Mouse (Mus musculus): ENCODE measurements around the gene Cenpf. TPM values are rescaled to one million over a fixed set of nuclear protein-coding genes. Genes with fewer than 3 reads are reported as not detected.

Gene Cenpf
- polyA plus RNA-seq, 1 experiment from 2014 or later, result 80.6 TPM

- no peaks in the 10 kb centered on the region for H3K27me3 ChIP-seq
- peak; percentile 59; the same call in 1 of the 2 replicates for ATAC-seq (replicated peaks; ENCODE audit: low FRiP score)
- no peak overlapping the region for H3K4me3 ChIP-seq (replicated peaks)
- 33% methylated on average over 19 of the region's 19 CpGs for WGBS
- peak overlapping the region; percentile 51; the same call in 1 of the 2 replicates for H3K27ac ChIP-seq
- no peaks in the 10 kb centered on the region for H3K36me3 ChIP-seq
- H3K4me1 ChIP-seq, result peaks cover 18% of the 10 kb centered on the region
- no peak overlapping the region for H3K9ac ChIP-seq
- H3K4me2 ChIP-seq, result no peak overlapping the region
- 0 out of 2 replicates have a peak, but pooled peaks cover 5% of the 10 kb centered on the region for H3K9me3 ChIP-seq (replicated peaks)
Measured at GRCm38 (mm10) chr1:189715915-189716797, 28.3 kb upstream of the Cenpf start.

GRCm38 (mm10) chr1:189709001-189709400 lies 21.1 kb upstream of the Cenpf start:
- H3K27ac ChIP-seq, result peak overlapping the region; percentile 85
- WGBS, result 40% methylated on average over 8 of the region's 8 CpGs
- no peaks in the 10 kb centered on the region for H3K9me3 ChIP-seq (replicated peaks)
- H3K4me1 ChIP-seq, result peaks cover 56% of the 10 kb centered on the region
- no peak overlapping the region for H3K9ac ChIP-seq
- H3K27me3 ChIP-seq, result no peaks in the 10 kb centered on the region
- H3K4me2 ChIP-seq, result 0 out of 2 replicates have a peak overlapping the region, but pooled peaks have one; percentile 1
- H3K4me3 ChIP-seq (replicated peaks), result no peak overlapping the region
- ATAC-seq (replicated peaks; ENCODE audit: low FRiP score), result no peak
- no peaks in the 10 kb centered on the region for H3K36me3 ChIP-seq

GRCm38 (mm10) chr1:189707419-189707818 lies 19.5 kb upstream of the Cenpf start:
- no peaks in the 10 kb centered on the region for H3K36me3 ChIP-seq
- H3K4me2 ChIP-seq, result no peak overlapping the region
- 15% methylated on average over 5 of the region's 5 CpGs for WGBS
- H3K27ac ChIP-seq, result peak overlapping the region; percentile 85
- no peak overlapping the region for H3K4me3 ChIP-seq (replicated peaks)
- ATAC-seq (replicated peaks; ENCODE audit: low FRiP score), result peak; percentile 80
- H3K9me3 ChIP-seq (replicated peaks), result no peaks in the 10 kb centered on the region
- no peaks in the 10 kb centered on the region for H3K27me3 ChIP-seq
- peaks cover 63% of the 10 kb centered on the region for H3K4me1 ChIP-seq
- no peak overlapping the region for H3K9ac ChIP-seq

GRCm38 (mm10) chr1:189707014-189707413 lies 19.1 kb upstream of the Cenpf start:
- no peak overlapping the region for H3K9ac ChIP-seq
- no peak overlapping the region for H3K4me3 ChIP-seq (replicated peaks)
- no peaks in the 10 kb centered on the region for H3K27me3 ChIP-seq
- peak overlapping the region; percentile 85 for H3K27ac ChIP-seq
- no peaks in the 10 kb centered on the region for H3K36me3 ChIP-seq
- no peak; the same call in 1 of the 2 replicates for ATAC-seq (replicated peaks; ENCODE audit: low FRiP score)
- H3K4me2 ChIP-seq, result no peak overlapping the region
- H3K9me3 ChIP-seq (replicated peaks), result no peaks in the 10 kb centered on the region
- peaks cover 67% of the 10 kb centered on the region for H3K4me1 ChIP-seq

GRCm38 (mm10) chr1:189706040-189706645 lies 18.3 kb upstream of the Cenpf start:
- WGBS, result 19% methylated on average over 12 of the region's 12 CpGs
- Histone ChIP-seq H3K4me2 (0 out of 2 replicates have a peak overlapping the region, but pooled peaks have one; percentile 7), H3K27ac (peak overlapping the region; percentile 85), H3K36me3 (no peaks in the 10 kb centered on the region), H3K9me3 (replicated peaks) (no peaks in the 10 kb centered on the region), H3K9ac (no peak overlapping the region), H3K27me3 (no peaks in the 10 kb centered on the region), H3K4me3 (replicated peaks) (no peak overlapping the region), H3K4me1 (peaks cover 68% of the 10 kb centered on the region)
- no peak for ATAC-seq (replicated peaks; ENCODE audit: low FRiP score)

GRCm38 (mm10) chr1:189703591-189703990 lies 15.7 kb upstream of the Cenpf start:
- Histone ChIP-seq H3K9me3 (replicated peaks) (no peaks in the 10 kb centered on the region), H3K9ac (no peak overlapping the region), H3K4me1 (peaks cover 49% of the 10 kb centered on the region), H3K4me3 (replicated peaks) (no peak overlapping the region), H3K4me2 (no peak overlapping the region), H3K27me3 (no peaks in the 10 kb centered on the region), H3K36me3 (no peaks in the 10 kb centered on the region), H3K27ac (no peak overlapping the region)
- 75% methylated on average over 7 of the region's 7 CpGs for WGBS
- ATAC-seq (replicated peaks; ENCODE audit: low FRiP score), result no peak

GRCm38 (mm10) chr1:189703156-189703555 lies 15.3 kb upstream of the Cenpf start:
- Histone ChIP-seq H3K36me3 (no peaks in the 10 kb centered on the region), H3K27ac (no peak overlapping the region), H3K9ac (no peak overlapping the region), H3K4me3 (replicated peaks) (no peak overlapping the region), H3K9me3 (replicated peaks) (no peaks in the 10 kb centered on the region), H3K4me1 (peaks cover 45% of the 10 kb centered on the region), H3K4me2 (no peak overlapping the region), H3K27me3 (no peaks in the 10 kb centered on the region)
- WGBS, result 43% methylated on average over 7 of the region's 7 CpGs
- ATAC-seq (replicated peaks; ENCODE audit: low FRiP score), result no peak

- no peak overlapping the region for H3K9ac ChIP-seq
- H3K27ac ChIP-seq, result no peak overlapping the region
- ATAC-seq (replicated peaks; ENCODE audit: low FRiP score), result 0 out of 2 replicates have a peak, but pooled peaks have one; percentile 27
- no peaks in the 10 kb centered on the region for H3K27me3 ChIP-seq
- peaks cover 23% of the 10 kb centered on the region for H3K4me1 ChIP-seq
- H3K36me3 ChIP-seq, result no peaks in the 10 kb centered on the region
- H3K4me2 ChIP-seq, result no peak overlapping the region
- no peaks in the 10 kb centered on the region for H3K9me3 ChIP-seq (replicated peaks)
- WGBS, result under 1% methylated on average over 6 of the region's 6 CpGs
- H3K4me3 ChIP-seq (replicated peaks), result no peak overlapping the region
Measured at GRCm38 (mm10) chr1:189700990-189701389, 13.1 kb upstream of the Cenpf start.

GRCm38 (mm10) chr1:189700186-189700585 lies 12.3 kb upstream of the Cenpf start:
- WGBS, result 82% methylated on average over 6 of the region's 6 CpGs
- no peak overlapping the region for H3K4me2 ChIP-seq
- no peak for ATAC-seq (replicated peaks; ENCODE audit: low FRiP score)

GRCm38 (mm10) chr1:189698416-189698815 lies 10.5 kb upstream of the Cenpf start:
- no peak overlapping the region for H3K4me3 ChIP-seq (replicated peaks)
- H3K9ac ChIP-seq, result no peak overlapping the region
- no peaks in the 10 kb centered on the region for H3K9me3 ChIP-seq (replicated peaks)
- peaks cover 8% of the 10 kb centered on the region for H3K4me1 ChIP-seq
- no peak overlapping the region for H3K4me2 ChIP-seq
- WGBS, result 59% methylated on average over 4 of the region's 4 CpGs
- H3K27me3 ChIP-seq, result no peaks in the 10 kb centered on the region
- ATAC-seq (replicated peaks; ENCODE audit: low FRiP score), result no peak
- no peaks in the 10 kb centered on the region for H3K36me3 ChIP-seq
- H3K27ac ChIP-seq, result no peak overlapping the region

More at GRCm38 (mm10) chr1:189700186-189700585, 12.3 kb upstream of the Cenpf start:
- H3K9me3 ChIP-seq (replicated peaks), result no peaks in the 10 kb centered on the region
- H3K9ac ChIP-seq, result no peak overlapping the region
- H3K36me3 ChIP-seq, result no peaks in the 10 kb centered on the region
- H3K4me3 ChIP-seq (replicated peaks), result no peak overlapping the region
- H3K27ac ChIP-seq, result no peak overlapping the region
- no peaks in the 10 kb centered on the region for H3K27me3 ChIP-seq
- peaks cover 15% of the 10 kb centered on the region for H3K4me1 ChIP-seq

GRCm38 (mm10) chr1:189695321-189695720 lies 7.4 kb upstream of the Cenpf start:
- Histone ChIP-seq H3K9ac (no peak overlapping the region), H3K9me3 (replicated peaks) (no peaks in the 10 kb centered on the region), H3K4me1 (no peaks in the 10 kb centered on the region), H3K36me3 (no peaks in the 10 kb centered on the region), H3K27ac (no peak overlapping the region), H3K4me3 (replicated peaks) (no peak overlapping the region), H3K27me3 (no peaks in the 10 kb centered on the region), H3K4me2 (no peak overlapping the region)
- no peak for ATAC-seq (replicated peaks; ENCODE audit: low FRiP score)

GRCm38 (mm10) chr1:189694391-189694790 lies 6.5 kb upstream of the Cenpf start:
- no peak overlapping the region for H3K4me3 ChIP-seq (replicated peaks)
- no peak overlapping the region for H3K9ac ChIP-seq
- H3K4me1 ChIP-seq, result peaks cover 4% of the 10 kb centered on the region
- no peaks in the 10 kb centered on the region for H3K27me3 ChIP-seq
- H3K9me3 ChIP-seq (replicated peaks), result no peaks in the 10 kb centered on the region
- WGBS, result 96% methylated on average over 2 of the region's 2 CpGs
- no peaks in the 10 kb centered on the region for H3K36me3 ChIP-seq
- no peak overlapping the region for H3K4me2 ChIP-seq
- no peak overlapping the region for H3K27ac ChIP-seq
- no peak for ATAC-seq (replicated peaks; ENCODE audit: low FRiP score)
